Mouse (Mus musculus): ENCODE measurements around the gene Sipa1l1.

DNA sequence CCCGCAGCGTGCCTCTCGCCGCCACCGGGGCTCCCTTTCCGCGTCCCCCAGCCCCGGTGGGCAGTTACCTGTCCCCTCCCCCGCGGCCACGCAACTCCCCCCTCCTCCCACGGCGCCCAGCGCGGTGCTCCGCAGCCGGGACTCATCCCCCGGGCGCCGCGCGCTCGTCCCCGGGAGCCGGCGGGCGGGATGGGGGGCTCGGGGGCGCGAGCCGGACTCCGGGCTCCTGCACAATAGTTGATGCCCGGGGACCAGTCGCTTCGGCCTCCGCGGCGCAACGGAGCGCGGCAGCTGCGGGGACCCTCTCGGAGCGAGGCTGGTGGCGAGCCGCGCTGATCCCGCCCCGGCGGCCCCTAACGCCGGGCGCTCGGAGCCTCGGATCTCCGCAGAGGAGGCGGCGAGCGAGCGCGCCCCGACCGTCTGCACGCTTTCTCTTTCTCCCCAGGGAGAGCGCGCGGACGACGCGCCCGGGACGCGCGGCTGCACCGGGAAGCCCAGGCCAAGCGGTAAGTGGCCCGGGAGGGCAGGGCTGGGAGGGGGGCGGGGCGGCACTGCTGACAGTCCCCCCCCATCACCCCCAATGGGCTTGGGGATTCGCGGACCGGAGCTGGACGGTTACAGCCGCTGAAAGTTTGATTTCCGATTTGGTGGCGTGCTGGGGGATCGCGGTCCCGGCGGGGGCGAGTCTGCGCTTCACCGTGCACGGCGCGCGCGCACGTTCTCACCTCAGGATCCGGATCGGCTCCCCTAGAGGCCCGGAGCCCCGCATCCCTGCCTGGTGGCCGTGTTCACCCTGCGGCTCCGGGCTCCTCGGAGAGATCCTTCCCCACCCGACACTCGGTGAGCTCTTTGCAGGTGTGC, 681 bp downstream of the Sipa1l1 start:
- peak; percentile 42 for TF ChIP-seq POLR2A (IDR thresholded peaks at IDR 0.05; ENCODE audit: insufficient read depth, low read depth, low read length)
- no peak for TF ChIP-seq CTCF (IDR thresholded peaks at IDR 0.05; ENCODE audit: insufficient read depth, low read depth, low read length)
